Mouse (Mus musculus): ENCODE measurements around the gene 1500009L16Rik.

1500009L16Rik gene

GRCm38 (mm10) chr10:83722579-83723031 is at the start of gene 1500009L16Rik:
TSS of gene 1500009L16Rik (plus strand) at chr10:83722865.
- peak; percentile 42 for DNase-seq (ENCODE audit: low spot score)

- DNase-seq (ENCODE audit: low spot score), result no peak
Observed at GRCm38 (mm10) chr10:83681334-83681733, 41.3 kb upstream of the 1500009L16Rik start.

DNA sequence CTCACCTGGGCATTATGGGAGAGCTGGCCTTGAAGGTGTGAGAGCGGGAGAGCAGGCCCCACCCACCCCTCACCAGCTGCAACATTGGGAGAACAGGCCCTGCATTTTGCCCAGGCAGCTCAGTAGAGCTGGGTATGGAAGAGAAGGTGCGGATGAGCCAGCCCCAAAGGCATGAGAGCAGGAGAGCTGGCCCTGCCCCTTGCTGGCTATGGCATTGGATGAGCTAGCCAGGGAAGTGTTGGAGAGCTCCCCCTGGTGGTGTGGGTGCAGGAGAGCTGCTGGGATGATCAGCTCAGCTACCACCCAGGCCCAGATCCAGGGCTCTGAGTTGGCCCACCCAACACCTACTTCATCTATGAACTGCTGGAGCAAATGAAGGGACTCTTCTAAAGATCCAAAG is 34.5 kb upstream of the 1500009L16Rik start:
- no peak for DNase-seq (ENCODE audit: low spot score)

- DNase-seq (ENCODE audit: low spot score), result no peak
Observed at GRCm38 (mm10) chr10:83692175-83692895, 30.3 kb upstream of the 1500009L16Rik start.

DNA sequence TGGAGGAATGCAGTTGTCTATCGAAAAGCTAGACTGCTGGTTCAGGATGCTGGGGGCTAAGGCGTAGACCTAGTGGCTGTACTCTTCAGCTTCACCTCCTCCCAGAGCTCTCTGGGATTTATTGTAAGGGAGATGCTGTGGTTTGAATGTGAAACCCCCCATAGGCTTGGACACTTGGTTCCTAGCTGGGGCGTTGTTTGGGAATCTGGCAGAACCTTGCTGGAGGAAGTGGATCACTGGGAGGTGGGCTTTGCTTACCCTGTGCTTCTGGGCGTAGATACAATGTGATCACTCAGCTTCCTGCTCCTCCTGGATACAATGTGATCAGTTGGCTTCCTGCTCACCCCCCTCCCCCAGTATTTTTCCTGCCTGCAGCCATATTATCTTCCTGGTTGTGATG is 26.4 kb upstream of the 1500009L16Rik start:
- no peak for DNase-seq (ENCODE audit: low spot score)

- DNase-seq (ENCODE audit: low spot score), result no peak
Observed at GRCm38 (mm10) chr10:83706628-83707027, 16.0 kb upstream of the 1500009L16Rik start.

DNA sequence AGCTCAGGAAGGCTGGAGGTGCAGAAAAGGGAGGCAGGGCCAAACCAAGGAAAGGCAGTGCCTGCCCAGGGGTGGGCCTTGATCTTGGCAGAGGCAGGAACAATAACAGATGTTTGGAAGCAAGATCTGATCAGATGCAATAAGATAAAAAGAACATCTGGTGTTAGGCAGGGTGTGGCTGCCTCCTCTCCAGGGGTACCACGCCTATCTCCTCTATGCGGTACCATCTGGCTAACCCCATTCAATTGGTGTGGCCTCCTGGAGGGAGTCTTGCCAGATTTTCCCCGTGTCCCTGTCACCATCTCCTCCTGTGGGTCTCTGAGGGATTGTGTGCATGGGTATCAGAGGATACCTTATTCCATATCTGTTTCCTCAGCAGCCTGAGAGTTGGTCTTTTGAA is 12.7 kb upstream of the 1500009L16Rik start:
- no peak for DNase-seq (ENCODE audit: low spot score)

DNA sequence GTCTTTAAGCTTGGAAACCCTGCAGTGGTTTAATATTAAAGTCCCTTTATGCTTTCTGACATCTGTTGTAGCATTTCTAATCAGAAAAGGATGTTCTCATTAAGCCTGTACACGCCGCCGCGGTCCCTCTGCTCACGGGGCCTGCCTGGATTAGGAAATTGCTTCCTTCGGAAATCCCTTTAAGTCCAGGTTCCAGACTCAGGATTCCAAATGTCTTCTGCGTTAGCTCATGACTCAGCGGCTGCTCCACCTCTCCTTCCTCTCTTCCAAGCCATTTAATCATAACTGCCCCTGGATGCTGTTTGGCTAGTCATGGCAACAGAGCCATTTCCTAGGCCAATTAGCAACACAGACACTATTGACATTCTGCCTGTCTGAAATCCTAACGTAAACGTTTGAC is 10.9 kb upstream of the 1500009L16Rik start:
- no peak for DNase-seq (ENCODE audit: low spot score)

- DNase-seq (ENCODE audit: low spot score), result no peak
Observed at GRCm38 (mm10) chr10:83718855-83719474, 3.7 kb upstream of the 1500009L16Rik start.

GRCm38 (mm10) chr10:83723055-83723454 is 390 bp downstream of the 1500009L16Rik start:
- DNase-seq (ENCODE audit: low spot score), result peak; percentile 10

DNA sequence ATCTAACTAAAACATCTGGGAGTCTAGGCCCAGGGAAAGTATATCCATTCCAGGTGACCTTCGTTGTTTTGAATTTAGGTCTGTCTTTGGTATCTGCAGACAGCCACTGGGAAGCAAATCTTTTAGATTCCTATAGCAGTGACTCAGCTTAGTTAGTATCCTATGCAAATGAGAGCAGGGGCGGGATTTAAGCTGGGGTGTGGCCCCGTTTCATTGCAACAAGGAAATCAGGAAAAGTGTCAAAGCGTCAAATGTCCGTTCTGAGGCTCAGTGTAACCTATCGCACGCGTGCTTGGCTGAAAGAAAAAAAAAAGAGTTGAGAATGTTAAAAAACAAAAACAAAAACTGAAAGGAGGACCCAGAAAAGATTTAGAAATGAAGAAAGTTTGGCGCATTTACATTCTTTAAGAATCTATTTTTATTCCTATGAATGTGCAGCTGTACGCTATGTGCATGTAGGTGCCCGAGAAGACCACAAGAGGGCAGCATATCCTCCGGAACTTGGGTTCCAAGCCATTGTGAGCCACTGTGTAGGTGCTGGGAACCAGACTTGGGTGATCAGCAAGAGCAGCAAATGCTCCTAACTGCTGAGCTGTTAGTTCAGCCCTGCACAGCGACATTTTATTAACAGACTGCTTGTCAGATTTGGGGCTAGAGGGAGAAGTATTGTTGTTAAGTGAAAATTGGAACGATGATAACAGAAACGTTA is 1.8 kb downstream of the 1500009L16Rik start:
- no peak for DNase-seq (ENCODE audit: low spot score)

- no peak for DNase-seq (ENCODE audit: low spot score)
Observed at GRCm38 (mm10) chr10:83726164-83726563, 3.5 kb downstream of the 1500009L16Rik start.

DNA sequence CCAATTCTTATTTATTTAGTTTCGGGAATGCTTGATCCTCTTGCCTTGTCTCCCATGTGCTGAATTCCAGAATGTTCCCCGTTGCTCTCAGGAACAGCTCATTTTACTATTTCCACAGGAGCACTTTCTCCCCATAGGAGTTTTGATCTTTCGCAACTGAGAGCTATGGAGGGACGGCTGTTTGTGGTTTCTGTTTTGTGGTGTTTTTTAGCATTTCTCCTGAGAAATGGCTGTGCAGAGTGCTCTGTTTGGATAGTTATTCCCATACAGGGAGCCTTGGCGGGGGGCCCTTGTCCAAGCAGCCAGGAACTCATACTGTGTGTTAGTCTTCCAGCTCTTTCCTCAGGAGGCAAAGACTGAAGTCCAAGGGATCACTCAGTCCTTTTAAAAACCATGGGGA is 5.2 kb downstream of the 1500009L16Rik start:
- no peak for DNase-seq (ENCODE audit: low spot score)

- DNase-seq (ENCODE audit: low spot score), result no peak
Observed at GRCm38 (mm10) chr10:83728529-83728928, 5.9 kb downstream of the 1500009L16Rik start.

- DNase-seq (ENCODE audit: low spot score), result no peak
Observed at GRCm38 (mm10) chr10:83729076-83729475, 6.4 kb downstream of the 1500009L16Rik start.

GRCm38 (mm10) chr10:83729492-83729891 is 6.8 kb downstream of the 1500009L16Rik start:
- peak; percentile 90 for DNase-seq (ENCODE audit: low spot score)

DNA sequence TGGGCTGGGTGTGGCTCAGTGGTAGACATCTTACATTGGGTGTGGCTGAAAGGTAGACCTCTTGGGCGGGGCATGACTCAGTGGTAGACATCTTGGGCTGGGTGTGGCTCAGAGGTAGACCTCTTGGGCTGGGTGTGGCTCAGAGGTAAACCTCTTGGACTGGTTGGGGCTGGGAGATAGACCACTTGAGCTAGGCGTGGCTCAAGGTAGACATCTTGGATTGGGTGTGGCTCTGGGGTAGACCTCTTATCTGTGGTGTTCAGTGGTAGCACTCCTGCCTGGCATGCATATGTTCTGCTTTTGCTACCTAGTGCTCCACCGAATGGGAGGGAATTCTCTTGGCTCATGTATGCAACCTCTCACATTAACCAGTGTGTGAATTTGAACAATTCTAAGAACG is 11.1 kb downstream of the 1500009L16Rik start:
- no peak for DNase-seq (ENCODE audit: low spot score)

- no peak for DNase-seq (ENCODE audit: low spot score)
Observed at GRCm38 (mm10) chr10:83738996-83739655, 16.5 kb downstream of the 1500009L16Rik start.

- no peak for DNase-seq (ENCODE audit: low spot score)
Observed at GRCm38 (mm10) chr10:83744656-83745055, 22.0 kb downstream of the 1500009L16Rik start.

DNA sequence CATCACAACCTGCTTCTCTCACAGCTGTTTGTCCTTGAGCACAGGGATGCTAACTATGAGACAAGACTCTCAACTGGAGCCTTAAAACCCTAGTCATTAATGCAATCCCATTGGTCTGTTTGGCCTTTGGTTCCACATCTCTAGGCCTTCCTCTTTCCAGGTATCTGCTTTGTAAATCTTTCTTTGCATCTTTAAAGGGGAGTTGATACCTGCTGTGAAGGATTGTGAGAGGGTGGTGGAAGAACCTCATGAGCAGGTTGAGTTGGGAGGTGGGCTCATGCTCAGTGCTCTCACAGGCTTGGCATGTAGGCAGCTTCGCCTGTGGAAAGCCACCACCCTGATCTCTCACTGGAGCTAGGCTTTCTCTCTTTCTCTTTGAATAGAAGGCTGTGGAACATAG is 30.4 kb downstream of the 1500009L16Rik start:
- DNase-seq (ENCODE audit: low spot score), result no peak

DNA sequence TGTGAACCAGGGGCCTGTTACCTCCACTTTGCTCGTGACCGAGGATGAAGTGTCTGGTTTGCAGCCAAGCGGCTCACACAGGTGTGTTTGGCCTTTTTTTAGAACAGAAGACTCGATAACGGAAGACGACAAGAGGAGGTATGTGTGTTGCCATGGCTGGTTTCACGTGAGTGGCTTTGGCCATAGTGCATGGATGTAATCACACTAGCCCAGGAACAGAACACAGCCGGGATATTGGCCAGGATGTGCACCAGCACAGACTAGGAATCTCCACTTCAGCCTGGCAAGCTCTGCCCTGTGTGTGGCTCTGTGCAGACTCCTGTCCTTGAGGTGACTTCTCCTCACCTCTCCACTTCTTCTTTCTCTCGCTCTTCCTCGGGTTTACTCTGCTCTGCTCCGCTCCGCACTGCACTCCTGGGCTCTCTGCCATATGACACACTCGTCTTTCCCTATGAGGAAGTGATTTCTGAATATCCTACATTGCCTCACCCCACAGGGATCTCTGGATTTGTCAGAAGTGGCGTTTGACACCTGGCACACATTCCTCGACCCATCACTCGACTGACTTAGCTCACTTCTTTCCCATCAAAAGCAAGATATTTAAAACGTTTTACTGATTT is 34.8 kb downstream of the 1500009L16Rik start:
- DNase-seq (ENCODE audit: low spot score), result no peak

DNA sequence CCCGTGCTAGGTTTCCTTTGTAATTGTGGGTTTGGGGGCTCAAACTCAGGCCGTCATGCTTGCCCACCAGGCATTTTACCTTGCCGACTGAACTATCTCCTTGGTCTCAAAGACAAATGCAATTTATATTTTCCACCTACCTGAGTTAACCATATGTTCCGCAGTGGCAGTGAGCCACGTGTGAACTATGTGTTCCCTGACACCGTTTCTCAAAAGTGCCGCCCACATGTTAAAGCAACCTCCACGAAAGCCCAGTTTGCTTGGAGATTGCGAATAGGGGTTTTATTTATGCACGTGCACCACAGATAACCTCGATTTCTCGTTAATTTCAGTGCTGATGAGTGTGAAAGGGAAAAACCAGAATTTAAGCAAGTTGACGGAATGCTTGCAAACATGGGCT is 36.1 kb downstream of the 1500009L16Rik start:
- DNase-seq (ENCODE audit: low spot score), result no peak
